Mouse (Mus musculus) heart, adult 2 months (tissue): Measurements from ENCODE around the gene Nkiras1. TPM values are rescaled to one million over a fixed set of nuclear protein-coding genes. Genes with fewer than 3 reads are reported as not detected.

Experiments
- DNase-seq, 2 experiments: peaks; one replicate each; pipeline ENCODE4 v3.0.0; 2021
- H3K27ac ChIP-seq: fragments of 200-600 bp; 2 replicates; pipeline ENCODE4 v1.8.1; 2022
- H3K27me3 ChIP-seq: fragments of 200-500 bp; 2 replicates; pipeline ENCODE4 v1.6.1; 2012; ENCODE audit warnings: mild to moderate bottlenecking, low read length, inconsistent platforms, mixed read lengths; ENCODE audit not compliant: control insufficient read depth, insufficient read depth
- H3K36me3 ChIP-seq: fragments of 200-500 bp; 2 replicates; pipeline ENCODE4 v1.6.1; 2012; ENCODE audit warnings: low read length, inconsistent platforms; ENCODE audit not compliant: control insufficient read depth, insufficient read depth
- H3K4me1 ChIP-seq: fragments of 200-500 bp; 2 replicates; pipeline ENCODE4 v1.6.1; 2011; ENCODE audit warnings: low read length; ENCODE audit not compliant: control insufficient read depth, insufficient read depth
- H3K4me3 ChIP-seq: fragments of 200-600 bp; 2 replicates; pipeline ENCODE4 v1.8.1; 2022
- H3K79me2 ChIP-seq: fragments of 200-500 bp; replicated peaks from 2 replicates; pipeline ENCODE4 v1.6.1; 2012; ENCODE audit warnings: mild to moderate bottlenecking, inconsistent platforms, low read length, moderate library complexity, mixed read lengths; ENCODE audit not compliant: control insufficient read depth, insufficient read depth
- H3K9ac ChIP-seq: fragments of 200-500 bp; 2 replicates; pipeline ENCODE4 v1.6.1; 2012; ENCODE audit warnings: low read depth, mild to moderate bottlenecking, control low read depth, inconsistent platforms, low read length, mixed read lengths
- CTCF ChIP-seq: fragments of 200-600 bp; IDR thresholded peaks from 2 replicates; pipeline ENCODE4 v1.8.1; 2022; ENCODE audit warnings: antibody characterized with exemption, mild to moderate bottlenecking, moderate library complexity
- EP300 ChIP-seq: fragments of 200-500 bp; IDR thresholded peaks from 2 replicates; pipeline ENCODE4 v1.6.1; 2011; ENCODE audit warnings: low read depth, low read length, control low read depth; ENCODE audit not compliant: insufficient read depth
- POLR2A ChIP-seq: fragments of 200-500 bp; IDR thresholded peaks from 2 replicates; pipeline ENCODE4 v1.6.1; 2011; ENCODE audit warnings: mild to moderate bottlenecking, low read depth, low read length, control low read depth; ENCODE audit not compliant: insufficient read depth
- WGBS: fragments of 180-500 bp; shearing (Covaris S2); methylation state at CpG from one replicate; pipeline ENCODE4 v1.1.7; 2018; 5-methylcytosine and 5-hydroxymethylcytosine counted together
- intact Hi-C: fragments of 180-260 bp; cut with DNase I; formaldehyde crosslinking; loops from one replicate; pipeline ENCODE4 v1.15.1; 2025
- polyA plus RNA-seq: library from polyadenylated mRNA; depleted of rRNA; stranded (reverse); fragments of >200 nt; gene quantifications from 2 replicates; pipeline ENCODE4 v1.2.3, GENCODE M21; 2012
- total RNA-seq, 2 experiments: library from RNA; stranded (reverse); gene quantifications; 2 replicates each; pipeline ENCODE4 v1.2.3; 2021

Gene Nkiras1
- total and polyA plus RNA-seq, 3 experiments, result 12.7 to 35.9 (median 31.5) TPM

DNA sequence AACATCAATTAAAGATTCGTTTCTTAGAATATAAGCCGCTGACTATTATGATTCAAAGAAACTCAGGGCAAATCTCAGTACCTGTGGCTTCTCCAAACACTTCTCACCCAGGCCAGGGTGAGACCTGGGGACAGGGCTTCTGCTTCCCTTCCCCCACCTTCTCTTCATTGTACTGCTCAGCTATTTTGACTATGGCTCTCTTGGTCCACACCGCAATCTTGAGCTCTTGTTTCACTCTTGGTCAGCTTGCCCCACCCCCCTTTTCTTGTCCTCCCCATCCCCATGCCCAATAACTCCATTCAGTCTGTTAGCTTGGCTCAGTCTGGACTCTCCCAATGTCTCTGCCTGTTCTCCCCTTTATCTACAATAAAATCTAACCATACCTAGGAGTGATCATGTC, 14.5 kb downstream of the Nkiras1 start:
- H3K27me3 ChIP-seq, result no peaks in the 10 kb centered on the region
- intact Hi-C loops, result loop anchor here (2.0 kb wide), 1 partner anchor 75 kb away; no protein-coding TSS in a partner anchor

DNA sequence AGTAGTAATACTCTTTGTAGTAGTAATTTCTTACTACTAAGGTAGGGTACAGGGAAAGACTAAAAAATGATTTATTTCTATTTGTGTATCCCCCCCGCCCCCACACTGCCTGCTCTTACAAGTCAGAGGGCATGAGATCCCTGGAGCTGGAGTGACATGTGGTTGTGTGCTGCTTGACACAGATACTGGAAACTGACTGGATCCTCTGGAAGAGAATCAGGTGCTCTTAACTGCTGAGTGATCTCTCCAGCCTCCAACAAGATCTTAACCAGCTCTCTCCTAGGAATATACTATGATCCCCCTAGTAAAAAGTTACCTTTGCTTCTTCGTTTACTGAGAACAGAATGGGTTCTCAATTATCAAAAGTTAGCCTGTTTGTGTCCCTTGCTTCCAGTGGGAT, 15.5 kb downstream of the Nkiras1 start:
- Histone ChIP-seq H3K79me2 (no peaks in the 10 kb centered on the region; the same call in 1 of the 2 replicates), H3K9ac (no peak overlapping the region), H3K27ac (no peak overlapping the region), H3K27me3 (no peaks in the 10 kb centered on the region), H3K36me3 (peaks cover 17% of the 10 kb centered on the region), H3K4me3 (no peak overlapping the region), H3K4me1 (peaks cover 12% of the 10 kb centered on the region)
- WGBS, result 94% methylated on average over 2 of the region's 2 CpGs
- TF ChIP-seq CTCF (no peak), POLR2A (no peak), EP300 (no peak)
- intact Hi-C loops, result no loop called here
- DNase-seq, result no peak

More for the DNA sequence above, 14.5 kb downstream of the Nkiras1 start:
- TF ChIP-seq POLR2A (no peak), CTCF (no peak), EP300 (no peak)
- 95% methylated on average over 3 of the region's 3 CpGs for WGBS
- Histone ChIP-seq H3K9ac (no peak overlapping the region), H3K27ac (no peak overlapping the region), H3K4me3 (no peak overlapping the region), H3K79me2 (no peaks in the 10 kb centered on the region), H3K4me1 (peaks cover 12% of the 10 kb centered on the region), H3K36me3 (peaks cover 17% of the 10 kb centered on the region)
- DNase-seq, result no peak

GRCm38 (mm10) chr14:18287391-18287790, 16.5 kb downstream of the Nkiras1 start:
- intact Hi-C loops, result no loop called here
- H3K4me3 ChIP-seq, result no peak overlapping the region
- no peak overlapping the region for H3K9ac ChIP-seq
- H3K79me2 ChIP-seq, result no peaks in the 10 kb centered on the region; the same call in 1 of the 2 replicates
- no peak for TF ChIP-seq EP300
- 0 out of 2 replicates have a peak, but pooled peaks have one; percentile 4 for TF ChIP-seq CTCF
- peak overlapping the region; percentile 44 for H3K27ac ChIP-seq
- H3K36me3 ChIP-seq, result peaks cover 17% of the 10 kb centered on the region
- no peak for DNase-seq
- H3K27me3 ChIP-seq, result no peaks in the 10 kb centered on the region
- peaks cover 12% of the 10 kb centered on the region for H3K4me1 ChIP-seq
- WGBS, result 35% methylated on average over 2 of the region's 2 CpGs

- WGBS, result 76% methylated on average over 3 of the region's 3 CpGs
- Histone ChIP-seq H3K9ac (no peak overlapping the region), H3K36me3 (peaks cover 6% of the 10 kb centered on the region), H3K4me1 (peaks cover 8% of the 10 kb centered on the region), H3K27me3 (no peaks in the 10 kb centered on the region), H3K27ac (no peak overlapping the region), H3K4me3 (no peak overlapping the region), H3K79me2 (no peaks in the 10 kb centered on the region; the same call in 1 of the 2 replicates)
- TF ChIP-seq CTCF (no peak), POLR2A (no peak), EP300 (no peak)
- intact Hi-C loops, result loop anchor here (5.0 kb wide), 1 partner anchor 40 kb away; the partner anchor contains the start of gene Ube2e1
- no peak for DNase-seq
Measured at GRCm38 (mm10) chr14:18292111-18292510, 21.2 kb downstream of the Nkiras1 start.

GRCm38 (mm10) chr14:18292578-18292977, 21.6 kb downstream of the Nkiras1 start:
- peaks cover 5% of the 10 kb centered on the region for H3K4me1 ChIP-seq
- H3K79me2 ChIP-seq, result no peaks in the 10 kb centered on the region; the same call in 1 of the 2 replicates
- DNase-seq, result no peak
- intact Hi-C loops, result loop anchor here (5.0 kb wide), 1 partner anchor 40 kb away; the partner anchor contains the start of gene Ube2e1
- H3K4me3 ChIP-seq, result no peak overlapping the region
- H3K36me3 ChIP-seq, result peaks cover 4% of the 10 kb centered on the region
- no peak overlapping the region for H3K27ac ChIP-seq
- no peak overlapping the region for H3K9ac ChIP-seq
- TF ChIP-seq POLR2A (no peak), CTCF (no peak), EP300 (no peak)
- no peaks in the 10 kb centered on the region for H3K27me3 ChIP-seq
- whole genome bisulfite sequencing, result 83% methylated on average over 3 of the region's 3 CpGs

DNA sequence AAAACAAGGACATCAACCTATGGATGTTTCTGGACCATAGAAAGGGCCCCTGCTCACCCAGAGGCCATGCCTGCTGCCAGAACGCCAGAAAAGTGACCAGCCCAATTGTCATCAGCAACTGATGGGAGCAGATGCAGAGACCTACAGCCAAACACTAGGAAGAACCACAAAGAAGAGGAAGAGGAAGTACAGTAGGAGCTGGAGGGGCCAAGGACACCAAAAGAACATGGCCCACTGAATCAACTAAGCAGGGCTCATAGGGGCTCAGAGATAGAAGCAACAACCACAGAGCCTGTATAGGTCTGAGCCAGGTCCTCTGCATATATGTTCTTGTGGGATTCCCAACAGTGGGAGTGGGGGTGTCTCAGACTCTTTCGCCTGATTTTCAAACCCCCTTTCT, 26.5 kb downstream of the Nkiras1 start:
- no peaks in the 10 kb centered on the region; the same call in none of the 2 replicates for H3K79me2 ChIP-seq
- WGBS, result 82% methylated on average over 2 of the region's 2 CpGs
- H3K27me3 ChIP-seq, result no peaks in the 10 kb centered on the region
- intact Hi-C loops, result no loop called here
- peaks cover 3% of the 10 kb centered on the region for H3K4me1 ChIP-seq
- DNase-seq, result no peak
- H3K4me3 ChIP-seq, result no peak overlapping the region
- H3K27ac ChIP-seq, result no peak overlapping the region
- no peaks in the 10 kb centered on the region; the same call in 1 of the 2 replicates for H3K36me3 ChIP-seq
- no peak for TF ChIP-seq CTCF
- TF ChIP-seq EP300, result no peak
- no peak for TF ChIP-seq POLR2A
- no peak overlapping the region for H3K9ac ChIP-seq
